Mouse (Mus musculus): ENCODE measurements around the gene Il24. TPM values are rescaled to one million over a fixed set of nuclear protein-coding genes. Genes with fewer than 3 reads are reported as not detected.
A peak's percentile ranks its signal among the peaks of the same experiment; 100 is the strongest.

The Il24 gene
- polyA plus RNA-seq, 1 experiment, result not detected

GRCm38 (mm10) chr1:130875139-130875538 lies 12.1 kb downstream of the Il24 start:
- peak; percentile 78 for TF ChIP-seq CTCF (IDR thresholded peaks at IDR 0.05; ENCODE audit: borderline replicate concordance, insufficient read depth, low read depth, low read length)
- TF ChIP-seq POLR2A (IDR thresholded peaks at IDR 0.05; ENCODE audit: borderline replicate concordance, insufficient read depth, low read length), result no peak
- peak; percentile 45 to 66 for DNase-seq
- H3K4me3 ChIP-seq (replicated peaks; ENCODE audit: insufficient read depth, low read depth, low read length), result no peak overlapping the region
- WGBS, result 25% methylated on average over 3 of the region's 3 CpGs
- H3K27ac ChIP-seq (ENCODE audit: insufficient read depth, low read length), result no peak overlapping the region
- no peaks in the 10 kb centered on the region; the same call in 1 of the 2 replicates for H3K27me3 ChIP-seq (ENCODE audit: control insufficient read depth, insufficient read depth, low read length)
- no peaks in the 10 kb centered on the region; the same call in none of the 2 replicates for H3K4me1 ChIP-seq (ENCODE audit: control insufficient read depth, insufficient read depth, low read length)

- 99% methylated on average over 2 of the region's 2 CpGs for WGBS
- TF ChIP-seq CTCF (IDR thresholded peaks at IDR 0.05; ENCODE audit: borderline replicate concordance, insufficient read depth, low read depth, low read length) (no peak), POLR2A (IDR thresholded peaks at IDR 0.05; ENCODE audit: borderline replicate concordance, insufficient read depth, low read length) (no peak)
- Histone ChIP-seq H3K27ac (ENCODE audit: insufficient read depth, low read length) (no peak overlapping the region), H3K4me1 (ENCODE audit: control insufficient read depth, insufficient read depth, low read length) (no peaks in the 10 kb centered on the region; the same call in 1 of the 2 replicates), H3K4me3 (replicated peaks; ENCODE audit: insufficient read depth, low read depth, low read length) (no peak overlapping the region), H3K27me3 (ENCODE audit: control insufficient read depth, insufficient read depth, low read length) (no peaks in the 10 kb centered on the region)
- DNase-seq, result no peak
Observed at GRCm38 (mm10) chr1:130872912-130873311, 14.3 kb downstream of the Il24 start.

- Histone ChIP-seq H3K4me3 (replicated peaks; ENCODE audit: insufficient read depth, low read depth, low read length) (no peak within 1 kb of the TSS), H3K27me3 (ENCODE audit: control insufficient read depth, insufficient read depth, low read length) (no peaks in the 10 kb centered on the region), H3K27ac (ENCODE audit: insufficient read depth, low read length) (no peak within 1 kb of the TSS), H3K4me1 (ENCODE audit: control insufficient read depth, insufficient read depth, low read length) (peaks cover 4% of the 10 kb centered on the region; the same call in 1 of the 2 replicates)
- no peak for DNase-seq
- WGBS, result 91% methylated on average over 7 of the region's 7 CpGs
- TF ChIP-seq CTCF (IDR thresholded peaks at IDR 0.05; ENCODE audit: borderline replicate concordance, insufficient read depth, low read depth, low read length) (no peak), POLR2A (IDR thresholded peaks at IDR 0.05; ENCODE audit: borderline replicate concordance, insufficient read depth, low read length) (no peak)
Observed at GRCm38 (mm10) chr1:130865541-130866221, 21.6 kb downstream of the Il24 start, which contains the start of gene Fcmr. Gene Fcmr (plus strand): TSS chr1:130865669.

- H3K4me1 ChIP-seq (ENCODE audit: control insufficient read depth, insufficient read depth, low read length), result peaks cover 4% of the 10 kb centered on the region; the same call in 1 of the 2 replicates
- no peak overlapping the region for H3K27ac ChIP-seq (ENCODE audit: insufficient read depth, low read length)
- WGBS, result 95% methylated on average over 5 of the region's 5 CpGs
- no peaks in the 10 kb centered on the region for H3K27me3 ChIP-seq (ENCODE audit: control insufficient read depth, insufficient read depth, low read length)
- no peak overlapping the region for H3K4me3 ChIP-seq (replicated peaks; ENCODE audit: insufficient read depth, low read depth, low read length)
- DNase-seq, result no peak
- TF ChIP-seq CTCF (IDR thresholded peaks at IDR 0.05; ENCODE audit: borderline replicate concordance, insufficient read depth, low read depth, low read length), result no peak
- no peak for TF ChIP-seq POLR2A (IDR thresholded peaks at IDR 0.05; ENCODE audit: borderline replicate concordance, insufficient read depth, low read length)
Observed at GRCm38 (mm10) chr1:130864741-130865140, 22.5 kb downstream of the Il24 start.

- 28% methylated on average over 4 of the region's 4 CpGs for WGBS
Observed at GRCm38 (mm10) chr1:130864238-130864637, 23.0 kb downstream of the Il24 start.

GRCm38 (mm10) chr1:130857456-130857855 lies 29.8 kb downstream of the Il24 start:
- H3K27me3 ChIP-seq (ENCODE audit: control insufficient read depth, insufficient read depth, low read length), result no peaks in the 10 kb centered on the region
- 85% methylated on average over 4 of the region's 4 CpGs for WGBS
- TF ChIP-seq CTCF (IDR thresholded peaks at IDR 0.05; ENCODE audit: borderline replicate concordance, insufficient read depth, low read depth, low read length) (no peak), POLR2A (IDR thresholded peaks at IDR 0.05; ENCODE audit: borderline replicate concordance, insufficient read depth, low read length) (no peak)
- no peak overlapping the region for H3K4me3 ChIP-seq (replicated peaks; ENCODE audit: insufficient read depth, low read depth, low read length)
- no peak for DNase-seq
- no peaks in the 10 kb centered on the region for H3K4me1 ChIP-seq (ENCODE audit: control insufficient read depth, insufficient read depth, low read length)
- H3K27ac ChIP-seq (ENCODE audit: insufficient read depth, low read length), result no peak overlapping the region

More at GRCm38 (mm10) chr1:130864238-130864637, 23.0 kb downstream of the Il24 start:
- peak; percentile 32 to 65 for DNase-seq
- H3K27me3 ChIP-seq (ENCODE audit: control insufficient read depth, insufficient read depth, low read length), result no peaks in the 10 kb centered on the region
- TF ChIP-seq POLR2A (IDR thresholded peaks at IDR 0.05; ENCODE audit: borderline replicate concordance, insufficient read depth, low read length), result no peak
- H3K4me1 ChIP-seq (ENCODE audit: control insufficient read depth, insufficient read depth, low read length), result peaks cover 4% of the 10 kb centered on the region; the same call in 1 of the 2 replicates
- H3K27ac ChIP-seq (ENCODE audit: insufficient read depth, low read length), result no peak overlapping the region
- H3K4me3 ChIP-seq (replicated peaks; ENCODE audit: insufficient read depth, low read depth, low read length), result no peak overlapping the region

- H3K27ac ChIP-seq (ENCODE audit: insufficient read depth, low read length), result no peak overlapping the region
- no peaks in the 10 kb centered on the region for H3K4me1 ChIP-seq (ENCODE audit: control insufficient read depth, insufficient read depth, low read length)
- H3K4me3 ChIP-seq (replicated peaks; ENCODE audit: insufficient read depth, low read depth, low read length), result no peak overlapping the region
- DNase-seq, result no peak
- no peaks in the 10 kb centered on the region for H3K27me3 ChIP-seq (ENCODE audit: control insufficient read depth, insufficient read depth, low read length)
- TF ChIP-seq CTCF (IDR thresholded peaks at IDR 0.05; ENCODE audit: borderline replicate concordance, insufficient read depth, low read depth, low read length) (no peak), POLR2A (IDR thresholded peaks at IDR 0.05; ENCODE audit: borderline replicate concordance, insufficient read depth, low read length) (no peak)
- WGBS, result 88% methylated on average over 2 of the region's 2 CpGs
Observed at GRCm38 (mm10) chr1:130855723-130856122, 31.5 kb downstream of the Il24 start.

GRCm38 (mm10) chr1:130854819-130855218 lies 32.4 kb downstream of the Il24 start:
- no peak for DNase-seq
- Histone ChIP-seq H3K4me1 (ENCODE audit: control insufficient read depth, insufficient read depth, low read length) (no peaks in the 10 kb centered on the region), H3K27ac (ENCODE audit: insufficient read depth, low read length) (no peak overlapping the region), H3K27me3 (ENCODE audit: control insufficient read depth, insufficient read depth, low read length) (no peaks in the 10 kb centered on the region), H3K4me3 (replicated peaks; ENCODE audit: insufficient read depth, low read depth, low read length) (no peak overlapping the region)
- 69% methylated on average over 9 of the region's 9 CpGs for WGBS
- no peak for TF ChIP-seq POLR2A (IDR thresholded peaks at IDR 0.05; ENCODE audit: borderline replicate concordance, insufficient read depth, low read length)
- no peak for TF ChIP-seq CTCF (IDR thresholded peaks at IDR 0.05; ENCODE audit: borderline replicate concordance, insufficient read depth, low read depth, low read length)

Measured in cerebellum, adult 2 months (tissue).